Mouse (Mus musculus) neural tube, embryonic 14.5 days (tissue): ENCODE measurements around the gene Dzip1. TPM values are rescaled to one million over a fixed set of nuclear protein-coding genes. Genes with fewer than 3 reads are reported as not detected.

Experiments used
- ATAC-seq: fragments of 200-750 bp; cut with Nextera tagmentation; 2 replicates; pipeline ENCODE4 v1.8.0; 2017; ENCODE audit warnings: low read depth, mild to moderate bottlenecking, moderate TSS enrichment, moderate library complexity
- H3K27ac ChIP-seq: fragments of 300-500 bp; sonication (generic); 2 replicates; pipeline ENCODE4 v1.5.1; 2014; ENCODE audit warnings: low read depth, mild to moderate bottlenecking, control low read depth, low read length, moderate library complexity, mixed read lengths
- H3K27me3 ChIP-seq: fragments of 300-500 bp; sonication (generic); 2 replicates; pipeline ENCODE4 v1.6.1; 2014; ENCODE audit warnings: low read length; ENCODE audit not compliant: control insufficient read depth, insufficient read depth
- H3K36me3 ChIP-seq: fragments of 300-500 bp; sonication (generic); 2 replicates; pipeline ENCODE4 v1.6.1; 2014; ENCODE audit warnings: low read length, mixed read lengths; ENCODE audit not compliant: control insufficient read depth, insufficient read depth
- H3K4me1 ChIP-seq: fragments of 300-500 bp; sonication (generic); 2 replicates; pipeline ENCODE4 v1.6.1; 2014; ENCODE audit warnings: low read length; ENCODE audit not compliant: control insufficient read depth, insufficient read depth
- H3K4me2 ChIP-seq: fragments of 300-500 bp; sonication (generic); 2 replicates; pipeline ENCODE4 v1.6.1; 2014; ENCODE audit warnings: mild to moderate bottlenecking, low read depth, low read length, control low read depth
- H3K4me3 ChIP-seq: fragments of 300-500 bp; sonication (generic); 2 replicates; pipeline ENCODE4 v1.5.1; 2014; ENCODE audit warnings: low read depth, low read length, control low read depth, mixed read lengths
- H3K9ac ChIP-seq: fragments of 300-500 bp; sonication (generic); replicated peaks from 2 replicates; pipeline ENCODE4 v1.6.1; 2014; ENCODE audit warnings: low read depth, mild to moderate bottlenecking, control low read depth, low read length, mixed read lengths
- H3K9me3 ChIP-seq: fragments of 300-500 bp; sonication (generic); 2 replicates; pipeline ENCODE4 v1.6.1; 2016; ENCODE audit warnings: low read length; ENCODE audit not compliant: control insufficient read depth
- WGBS: fragments of 180-500 bp; shearing (Covaris S2); extraction: QIAGEN DNeasy Blood & Tissue Kit; methylation state at CpG from one replicate; pipeline ENCODE4 v1.1.7; 2014; 5-methylcytosine and 5-hydroxymethylcytosine counted together
- polyA plus RNA-seq: library from polyadenylated mRNA; unstranded; fragments of >200 nt; fragmentation: Nextera tagmentation; extraction: Ambion mirVana; gene quantifications from 2 replicates; pipeline ENCODE4 v1.2.1, GENCODE M21; 2014

Gene Dzip1
- polyA plus RNA-seq, 1 experiment from 2014 or later: 130 TPM

DNA sequence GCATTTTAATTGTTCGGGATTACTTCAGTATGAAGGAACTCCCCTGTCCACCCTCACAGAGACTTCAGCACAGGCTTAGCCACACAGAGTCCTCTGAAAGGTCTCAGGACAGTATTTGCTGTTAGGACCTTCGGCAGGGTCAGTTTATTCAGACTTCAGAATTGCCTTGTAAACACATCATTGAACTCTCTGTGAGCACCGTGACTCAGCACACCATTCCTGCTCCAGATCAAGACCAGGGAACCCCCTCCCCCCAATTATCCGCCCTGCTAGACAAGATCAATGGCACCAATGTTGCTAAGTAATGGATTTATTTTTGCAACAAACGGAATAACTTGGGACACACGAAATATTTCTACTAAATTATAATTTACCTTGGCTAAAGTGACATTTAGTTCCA, 57.9 kb downstream of the Dzip1 start:
- WGBS: 59% methylated on average over 6 of the region's 6 CpGs
- Histone ChIP-seq H3K4me2 (no peak overlapping the region), H3K27ac (no peak overlapping the region), H3K4me1 (no peaks in the 10 kb centered on the region), H3K36me3 (no peaks in the 10 kb centered on the region), H3K4me3 (no peak overlapping the region), H3K9ac (no peak overlapping the region), H3K9me3 (no peaks in the 10 kb centered on the region), H3K27me3 (no peaks in the 10 kb centered on the region)
- no peak for ATAC-seq

DNA sequence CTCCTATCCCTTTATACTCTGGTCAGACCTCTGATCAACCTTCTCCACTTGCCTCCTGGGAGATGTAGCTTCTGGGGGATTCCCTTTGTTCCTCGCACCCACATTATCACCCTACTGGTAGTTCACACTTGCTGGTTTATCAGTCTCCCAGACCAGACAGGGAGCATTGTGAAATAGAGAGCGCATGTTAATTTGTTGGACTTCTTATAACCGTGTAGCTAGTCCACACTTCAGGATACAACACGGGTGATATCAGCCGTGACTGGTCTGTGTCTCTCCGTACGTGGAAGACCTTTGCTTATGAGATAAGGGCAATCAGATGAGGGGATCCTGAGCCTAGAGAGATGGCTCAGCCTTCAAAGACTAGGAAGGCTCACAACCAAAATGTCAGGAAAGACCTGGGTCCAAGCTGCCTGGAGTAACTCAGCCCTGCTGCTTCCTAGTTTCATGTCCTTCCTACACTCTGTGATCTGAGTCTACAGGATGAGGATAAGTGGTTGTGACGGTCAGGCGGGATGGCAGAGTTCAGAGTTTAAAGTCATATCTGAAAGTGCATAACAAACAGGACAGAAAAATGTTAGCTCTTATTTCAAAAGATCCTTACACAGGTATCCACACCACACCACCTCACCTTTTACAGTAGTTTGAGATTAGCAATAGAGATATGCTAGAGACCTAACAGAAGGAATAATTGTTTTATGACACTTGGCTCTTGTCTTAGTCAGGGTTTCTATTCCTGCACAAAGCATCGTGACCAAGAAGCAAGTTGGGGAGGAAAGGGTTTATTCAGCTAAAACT, 59.0 kb downstream of the Dzip1 start:
- Histone ChIP-seq H3K4me3 (no peak overlapping the region), H3K4me1 (no peaks in the 10 kb centered on the region), H3K9me3 (no peaks in the 10 kb centered on the region), H3K4me2 (no peak overlapping the region), H3K27me3 (no peaks in the 10 kb centered on the region), H3K36me3 (no peaks in the 10 kb centered on the region), H3K27ac (no peak overlapping the region), H3K9ac (no peak overlapping the region)
- 88% methylated on average over 10 of the region's 10 CpGs for WGBS
- no peak for ATAC-seq

DNA sequence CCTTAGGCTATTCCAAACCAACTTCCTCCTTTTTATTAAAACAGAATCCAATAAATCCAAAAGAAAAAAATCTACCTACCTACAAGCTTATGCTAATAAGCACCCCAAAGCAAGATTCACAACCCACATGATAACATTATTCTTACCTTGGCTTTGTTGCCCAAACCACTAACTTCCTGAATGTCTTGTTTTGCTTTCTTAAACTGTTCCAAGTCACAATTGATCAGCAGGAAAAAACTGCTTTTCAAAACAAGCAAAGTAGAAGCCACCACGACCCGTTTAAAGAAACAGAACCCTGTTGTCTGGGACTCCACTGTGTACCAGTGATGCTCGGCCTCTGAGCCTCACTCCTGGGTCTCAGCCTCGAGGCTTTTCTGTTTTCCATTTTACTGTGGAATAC, 60.4 kb downstream of the Dzip1 start:
- no peaks in the 10 kb centered on the region for H3K27me3 ChIP-seq
- ATAC-seq: no peak
- H3K9ac ChIP-seq: no peak overlapping the region
- H3K4me2 ChIP-seq: no peak overlapping the region
- H3K4me3 ChIP-seq: no peak overlapping the region
- H3K36me3 ChIP-seq: no peaks in the 10 kb centered on the region
- WGBS: 68% methylated on average over 4 of the region's 4 CpGs
- H3K4me1 ChIP-seq: no peaks in the 10 kb centered on the region
- no peaks in the 10 kb centered on the region for H3K9me3 ChIP-seq
- H3K27ac ChIP-seq: no peak overlapping the region

DNA sequence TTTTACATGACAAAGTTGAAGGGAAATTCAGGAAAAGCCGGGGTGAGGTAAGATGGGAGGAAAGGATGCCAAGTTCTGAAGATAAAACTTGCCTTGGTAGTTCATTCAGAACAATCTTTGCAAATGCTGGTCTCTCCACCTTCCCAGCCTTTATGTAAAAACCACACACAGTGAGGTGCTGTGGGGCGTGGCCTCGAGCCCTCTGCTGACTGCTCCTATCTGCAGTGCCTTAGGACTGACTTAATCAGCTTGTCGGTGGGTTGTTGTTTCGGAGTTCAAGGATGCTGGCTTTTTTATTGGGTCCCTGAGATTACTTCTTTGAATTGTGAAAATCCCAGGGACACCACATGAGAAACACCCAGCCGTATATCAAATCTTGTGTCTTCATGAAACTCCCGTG, 63.0 kb downstream of the Dzip1 start:
- no peak for ATAC-seq
- Histone ChIP-seq H3K36me3 (no peaks in the 10 kb centered on the region), H3K9ac (no peak overlapping the region), H3K4me1 (no peaks in the 10 kb centered on the region), H3K27ac (no peak overlapping the region), H3K4me2 (no peak overlapping the region), H3K4me3 (no peak overlapping the region), H3K9me3 (no peaks in the 10 kb centered on the region), H3K27me3 (no peaks in the 10 kb centered on the region)
- WGBS: 62% methylated on average over 7 of the region's 7 CpGs

DNA sequence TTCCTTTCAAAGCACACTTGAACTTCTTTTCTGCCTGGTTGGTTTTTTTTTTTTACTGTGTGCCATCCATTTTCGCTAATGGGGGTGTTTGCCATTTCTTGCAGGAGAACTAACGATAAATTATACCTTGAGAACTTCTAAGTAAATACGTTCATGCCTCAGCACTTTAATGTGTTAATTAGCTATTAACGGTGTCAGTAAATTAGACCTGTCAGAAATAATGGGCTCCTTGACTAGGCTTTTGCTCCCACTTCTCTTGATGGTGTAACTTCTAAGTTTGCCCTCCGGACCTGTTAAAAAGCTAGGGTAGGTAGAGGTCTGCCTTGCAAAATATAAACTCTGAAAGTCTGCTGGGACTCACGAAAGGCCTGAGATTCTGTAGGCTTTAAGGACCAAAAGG, 66.9 kb downstream of the Dzip1 start:
- Histone ChIP-seq H3K9ac (no peak overlapping the region), H3K4me2 (no peak overlapping the region), H3K4me1 (0 out of 2 replicates have a peak, but pooled peaks cover 7% of the 10 kb centered on the region), H3K27ac (no peak overlapping the region), H3K27me3 (peaks cover 4% of the 10 kb centered on the region; the same call in 1 of the 2 replicates), H3K9me3 (no peaks in the 10 kb centered on the region), H3K36me3 (no peaks in the 10 kb centered on the region), H3K4me3 (no peak overlapping the region)
- no peak for ATAC-seq
- 40% methylated on average over 6 of the region's 6 CpGs for WGBS

DNA sequence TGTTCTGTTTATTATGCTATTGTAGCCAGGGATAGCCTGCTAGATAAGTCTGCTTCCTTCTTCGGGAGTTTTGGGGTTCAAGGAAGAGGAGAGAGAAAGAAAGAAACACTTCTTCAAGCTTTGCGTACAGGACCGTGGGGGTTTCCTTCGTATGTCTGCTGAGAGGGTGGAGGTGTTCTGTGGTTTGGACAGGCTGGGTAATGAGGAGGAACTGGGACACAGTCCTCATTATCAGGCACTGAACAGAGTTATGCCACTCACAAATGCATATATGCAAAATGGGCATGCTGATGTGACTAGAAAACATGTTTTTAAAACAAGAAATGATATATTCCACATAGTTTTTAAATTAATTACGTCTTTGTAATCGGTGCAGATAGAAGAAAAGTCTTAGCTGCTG, 68.7 kb downstream of the Dzip1 start:
- H3K36me3 ChIP-seq: no peaks in the 10 kb centered on the region
- ATAC-seq: no peak
- H3K9ac ChIP-seq: no peak overlapping the region
- no peaks in the 10 kb centered on the region for H3K9me3 ChIP-seq
- 85% methylated on average over 6 of the region's 6 CpGs for WGBS
- H3K4me2 ChIP-seq: no peak overlapping the region
- H3K27me3 ChIP-seq: peaks cover 4% of the 10 kb centered on the region; the same call in 1 of the 2 replicates
- no peak overlapping the region for H3K4me3 ChIP-seq
- no peak overlapping the region for H3K27ac ChIP-seq
- 0 out of 2 replicates have a peak, but pooled peaks cover 7% of the 10 kb centered on the region for H3K4me1 ChIP-seq

DNA sequence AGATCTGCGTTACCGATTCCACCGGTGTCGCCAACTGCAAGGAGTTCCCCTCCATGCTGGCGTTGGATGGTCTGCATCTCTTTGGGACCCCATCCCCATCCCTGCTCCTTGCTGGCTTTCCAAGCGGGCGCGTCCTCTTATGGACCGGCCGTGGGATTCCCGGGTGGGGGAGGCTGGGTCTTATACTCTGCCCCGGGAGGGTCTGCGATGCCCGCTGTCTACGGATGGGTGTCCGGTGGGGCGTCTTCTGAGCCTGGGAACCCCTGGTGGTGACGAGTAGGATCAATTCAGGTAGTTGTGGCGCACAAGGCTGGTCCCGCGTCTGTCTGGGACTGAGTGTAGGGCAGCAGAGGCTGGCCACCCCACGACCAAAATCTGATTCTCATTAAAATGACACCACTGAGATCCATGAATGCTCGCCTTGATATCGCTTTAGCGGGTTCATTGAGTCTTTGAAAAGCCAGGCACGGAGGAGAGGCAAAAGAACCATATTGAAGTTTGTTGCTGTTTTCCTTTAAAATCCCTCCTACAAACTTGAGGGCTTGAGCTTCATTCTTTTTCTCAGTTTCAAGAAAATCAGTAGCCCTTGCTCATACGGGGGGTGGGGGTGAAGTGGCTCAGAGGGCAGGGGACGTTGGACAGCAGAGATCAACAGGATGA, 70.0 kb downstream of the Dzip1 start:
- peak overlapping the region; percentile 34; the same call in 1 of the 2 replicates for H3K9ac ChIP-seq
- no peaks in the 10 kb centered on the region for H3K9me3 ChIP-seq
- no peak overlapping the region for H3K27ac ChIP-seq
- H3K4me3 ChIP-seq: peak overlapping the region; percentile 41
- H3K36me3 ChIP-seq: no peaks in the 10 kb centered on the region
- ATAC-seq: peak; percentile 62; the same call in 1 of the 2 replicates
- WGBS: 1% methylated on average over 28 of the region's 28 CpGs
- 0 out of 2 replicates have a peak, but pooled peaks cover 7% of the 10 kb centered on the region for H3K4me1 ChIP-seq
- peaks cover 4% of the 10 kb centered on the region; the same call in 1 of the 2 replicates for H3K27me3 ChIP-seq
- H3K4me2 ChIP-seq: peak overlapping the region; percentile 91

DNA sequence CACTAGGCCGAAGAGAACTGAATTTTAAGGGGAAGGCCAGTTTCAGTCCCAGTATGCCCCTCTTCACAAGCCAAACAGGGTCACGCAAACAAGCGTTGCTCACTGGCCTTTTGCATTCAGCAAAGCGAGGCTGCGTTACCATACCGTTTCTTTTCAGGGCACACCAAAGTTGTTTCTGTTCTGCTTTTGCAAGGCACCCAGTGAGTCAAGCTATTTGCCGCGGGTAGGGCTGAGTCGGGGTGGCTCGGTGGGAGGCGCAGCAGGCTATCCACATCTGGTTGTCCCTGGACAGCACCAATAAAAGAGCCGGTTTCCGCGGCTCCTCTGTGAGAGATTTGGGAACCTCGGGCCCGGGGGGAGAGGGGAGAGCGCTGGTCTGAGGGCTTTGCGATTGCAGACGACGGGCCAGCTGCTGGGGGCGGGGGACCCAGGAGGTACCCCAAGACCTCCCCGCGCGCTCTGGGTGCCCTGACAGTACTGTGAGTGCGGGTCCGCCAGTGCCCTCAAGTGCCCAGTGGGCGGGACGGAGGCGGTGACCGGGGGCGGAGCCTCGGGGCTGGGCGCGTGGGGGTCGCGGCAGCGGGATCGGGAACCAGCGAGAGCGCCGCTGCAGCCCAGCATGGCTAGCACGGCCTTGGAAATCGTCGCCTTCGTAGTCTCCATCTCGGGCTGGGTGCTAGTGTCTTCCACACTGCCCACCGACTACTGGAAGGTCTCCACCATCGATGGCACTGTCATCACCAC, 70.7 kb downstream of the Dzip1 start:
- no peaks in the 10 kb centered on the region for H3K36me3 ChIP-seq
- no peak overlapping the region for H3K27ac ChIP-seq
- H3K4me3 ChIP-seq: peak overlapping the region; percentile 41
- H3K9ac ChIP-seq: peak overlapping the region; percentile 34; the same call in 1 of the 2 replicates
- H3K4me1 ChIP-seq: 0 out of 2 replicates have a peak, but pooled peaks cover 7% of the 10 kb centered on the region
- H3K4me2 ChIP-seq: peak overlapping the region; percentile 91
- peaks cover 4% of the 10 kb centered on the region; the same call in 1 of the 2 replicates for H3K27me3 ChIP-seq
- 2% methylated on average over 47 of the region's 48 CpGs for WGBS
- H3K9me3 ChIP-seq: no peaks in the 10 kb centered on the region
- ATAC-seq: peak; percentile 61; the same call in 1 of the 2 replicates
